Mouse (Mus musculus): ENCODE measurements around the gene B230118H07Rik.

The B230118H07Rik gene

GRCm38 (mm10) chr2:101533741-101534140 is 115.6 kb downstream of the B230118H07Rik start:
- in situ Hi-C loops (cut with MboI; ENCODE audit: low sequenced_read_pairs): no loop called here

- in situ Hi-C loops (cut with MboI; ENCODE audit: low sequenced_read_pairs): no loop called here
Measured at GRCm38 (mm10) chr2:101525503-101526381, 123.6 kb downstream of the B230118H07Rik start.

- in situ Hi-C loops (cut with MboI; ENCODE audit: low sequenced_read_pairs): no loop called here
Measured at GRCm38 (mm10) chr2:101525091-101525490, 124.2 kb downstream of the B230118H07Rik start.

GRCm38 (mm10) chr2:101520503-101520902 is 128.8 kb downstream of the B230118H07Rik start:
- in situ Hi-C loops (cut with MboI; ENCODE audit: low sequenced_read_pairs): no loop called here

- in situ Hi-C loops (cut with MboI; ENCODE audit: low sequenced_read_pairs): no loop called here
Measured at GRCm38 (mm10) chr2:101519928-101520327, 129.4 kb downstream of the B230118H07Rik start.

Measured in CH12F3 (cell line).